Mouse (Mus musculus) Patski (cell line): ENCODE measurements around the gene Gm14692. TPM values are rescaled to one million over a fixed set of nuclear protein-coding genes. Genes with fewer than 3 reads are reported as not detected.
"Not testable (repeated sequence)": the region's sequence is repeated elsewhere in the genome, so short reads cannot be mapped to it uniquely, and the experiment has no call there.

Experiments used
- ATAC-seq: fragments of 100-300 bp; one replicate; pipeline ENCODE4 v1.8.0; 2021
- CTCF ChIA-PET: fragments of 350-600 bp; sonication (Branson Sonifier 250); formaldehyde crosslinking; loops from one replicate; lab custom pipeline; 2022; ENCODE audit warnings: inconsistent platforms; lab: Charles Lee
- POLR2A ChIA-PET: fragments of 350-600 bp; sonication (Branson Sonifier 250); formaldehyde crosslinking; loops from one replicate; lab custom pipeline; 2022; ENCODE audit warnings: antibody characterized with exemption, inconsistent platforms; lab: Charles Lee
- DNase-seq: peaks from one replicate; pipeline ENCODE4 v3.0.0-alpha.2; 2011; ENCODE audit warnings: low read depth, low spot score
- H3K27me3 ChIP-seq: fragments of 371-371 bp; one replicate; pipeline ENCODE4 v1.5.1; 2021
- in situ Hi-C: fragments of 300-500 bp; cut with MboI; formaldehyde crosslinking; loops from 3 replicates; pipeline ENCODE4 v1.11.1; 2018; ENCODE audit warnings: low pct_unique_long_range_greater_than_20kb, mixed read lengths
- polyA plus RNA-seq: library from polyadenylated mRNA; unstranded; gene quantifications from one replicate; pipeline ENCODE4 v1.2.3, GENCODE M21; 2021

Gm14692 gene
- polyA plus RNA-seq = not detected

- ATAC-seq, DNase-seq, POLR2A ChIA-PET, H3K27me3 ChIP-seq, CTCF ChIA-PET, in situ Hi-C loops: not testable (repeated sequence)
Measured at GRCm38 (mm10) chrX:67695398-67695797, at the start of gene Gm14692. TSS of gene Gm14692 (plus strand) at chrX:67695698.

- POLR2A ChIA-PET, CTCF ChIA-PET, H3K27me3 ChIP-seq, ATAC-seq, in situ Hi-C loops, DNase-seq: not testable (repeated sequence)
Measured at GRCm38 (mm10) chrX:67693462-67693861, 2.0 kb upstream of the Gm14692 start, which contains the start of gene Gm1140. TSS of gene Gm1140 (minus strand) at chrX:67693562.

Other genes with a start within 250 kb of the Gm14692 start
- not detected for gene Gm1140, start 2.1 kb upstream of the Gm14692 start, polyA plus RNA-seq
- not detected for gene 4933436I01Rik, start 225.8 kb downstream of the Gm14692 start, polyA plus RNA-seq